Mouse (Mus musculus): ENCODE data around the gene Top2b. TPM values are rescaled to one million over a fixed set of nuclear protein-coding genes. Genes with fewer than 3 reads are reported as not detected.

Top2b gene
- polyA plus RNA-seq, 1 experiment from 2014 or later: 124 TPM

DNA sequence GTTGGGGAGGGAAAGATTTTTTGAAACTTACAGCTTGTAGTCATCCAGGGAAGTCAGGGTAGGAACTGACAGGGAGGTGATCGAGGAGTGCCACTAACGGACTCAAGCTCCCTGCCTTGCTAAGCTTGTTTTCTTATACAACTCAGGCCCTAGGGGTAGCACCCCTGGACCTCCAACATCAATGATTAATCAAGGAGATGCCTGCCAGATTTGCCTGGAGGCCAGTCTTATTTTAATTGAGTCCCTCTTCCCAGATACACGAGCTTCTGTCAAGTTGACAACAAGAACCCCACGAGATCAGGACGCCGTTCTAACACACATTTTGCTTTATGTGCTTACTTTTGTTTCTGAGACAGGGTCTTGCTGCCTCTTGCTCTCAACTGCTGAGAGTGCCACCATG is 115.6 kb downstream of the Top2b start:
- no peak for ATAC-seq (ENCODE audit: low read depth)
- Histone ChIP-seq H3K27ac (ENCODE audit: low read depth, low read length) (no peak overlapping the region), H3K9ac (replicated peaks; ENCODE audit: low read depth, low read length) (no peak overlapping the region), H3K4me1 (ENCODE audit: control insufficient read depth, insufficient read depth, low read length) (no peaks in the 10 kb centered on the region), H3K27me3 (ENCODE audit: control insufficient read depth, insufficient read depth, low read length) (no peaks in the 10 kb centered on the region), H3K4me2 (ENCODE audit: low read depth, low read length) (no peak overlapping the region), H3K9me3 (ENCODE audit: control insufficient read depth, low read length) (no peaks in the 10 kb centered on the region), H3K4me3 (ENCODE audit: low read depth, low read length) (no peak overlapping the region), H3K36me3 (ENCODE audit: control insufficient read depth, insufficient read depth, low read length) (no peaks in the 10 kb centered on the region)
- 71% methylated on average over 6 of the region's 6 CpGs for WGBS

DNA sequence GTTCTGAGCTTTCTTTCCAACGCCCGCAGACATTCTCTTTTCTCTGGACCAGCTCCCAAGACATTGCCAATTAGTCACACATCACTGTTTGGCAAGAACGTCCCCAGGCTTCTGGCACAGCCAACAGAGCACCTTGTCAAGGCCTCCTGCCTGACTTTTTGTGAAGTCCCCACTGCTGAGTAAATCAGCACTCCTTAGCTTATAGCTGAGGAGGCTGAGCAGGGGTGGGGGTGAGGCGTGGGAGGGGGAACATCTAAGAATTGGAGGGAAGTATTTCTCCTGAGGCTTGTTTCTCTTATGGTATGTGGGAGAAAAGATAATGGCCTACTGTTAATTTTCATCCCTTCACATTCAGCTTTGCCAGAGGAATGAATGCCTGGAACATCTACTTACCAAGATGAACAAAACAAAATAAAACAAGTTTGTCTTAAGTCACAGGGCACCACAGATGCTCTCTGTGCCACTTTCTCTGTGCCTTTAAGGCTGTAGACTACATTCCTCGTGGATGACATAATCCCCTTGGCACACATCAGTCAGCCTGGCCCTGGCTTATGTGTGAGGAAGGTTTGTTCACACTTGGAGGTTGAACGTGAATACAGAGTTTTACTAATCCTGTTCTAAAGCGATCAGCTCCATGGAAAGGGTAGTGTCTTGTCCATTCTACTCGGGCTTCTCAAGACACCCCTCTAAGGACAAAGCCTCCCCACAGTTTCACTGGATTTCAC is 118.8 kb downstream of the Top2b start:
- H3K36me3 ChIP-seq (ENCODE audit: control insufficient read depth, insufficient read depth, low read length): no peaks in the 10 kb centered on the region
- peak; percentile 83 for ATAC-seq (ENCODE audit: low read depth)
- H3K4me3 ChIP-seq (ENCODE audit: low read depth, low read length): no peak overlapping the region
- no peak overlapping the region for H3K4me2 ChIP-seq (ENCODE audit: low read depth, low read length)
- H3K27ac ChIP-seq (ENCODE audit: low read depth, low read length): no peak overlapping the region
- no peaks in the 10 kb centered on the region for H3K27me3 ChIP-seq (ENCODE audit: control insufficient read depth, insufficient read depth, low read length)
- 49% methylated on average over 8 of the region's 8 CpGs for WGBS
- no peaks in the 10 kb centered on the region for H3K4me1 ChIP-seq (ENCODE audit: control insufficient read depth, insufficient read depth, low read length)
- no peak overlapping the region for H3K9ac ChIP-seq (replicated peaks; ENCODE audit: low read depth, low read length)
- H3K9me3 ChIP-seq (ENCODE audit: control insufficient read depth, low read length): no peaks in the 10 kb centered on the region

Other genes starting within 250 kb of the Top2b start
- 27.5 and 29.2 TPM in 2 replicates for gene Ngly1, start 115.9 kb upstream of the Top2b start, polyA plus RNA-seq (2014; fragmentation: Nextera tagmentation; extraction: Ambion mirVana)
- 1.4 TPM in 2 replicates for gene Oxsm, start 115.4 kb upstream of the Top2b start, polyA plus RNA-seq (2014; fragmentation: Nextera tagmentation; extraction: Ambion mirVana)